Mouse (Mus musculus): ENCODE results near the gene 2810004N23Rik. TPM values are rescaled to one million over a fixed set of nuclear protein-coding genes. Genes with fewer than 3 reads are reported as not detected.

Gene 2810004N23Rik
- polyA plus RNA-seq, 1 experiment, result 5.4 TPM

DNA sequence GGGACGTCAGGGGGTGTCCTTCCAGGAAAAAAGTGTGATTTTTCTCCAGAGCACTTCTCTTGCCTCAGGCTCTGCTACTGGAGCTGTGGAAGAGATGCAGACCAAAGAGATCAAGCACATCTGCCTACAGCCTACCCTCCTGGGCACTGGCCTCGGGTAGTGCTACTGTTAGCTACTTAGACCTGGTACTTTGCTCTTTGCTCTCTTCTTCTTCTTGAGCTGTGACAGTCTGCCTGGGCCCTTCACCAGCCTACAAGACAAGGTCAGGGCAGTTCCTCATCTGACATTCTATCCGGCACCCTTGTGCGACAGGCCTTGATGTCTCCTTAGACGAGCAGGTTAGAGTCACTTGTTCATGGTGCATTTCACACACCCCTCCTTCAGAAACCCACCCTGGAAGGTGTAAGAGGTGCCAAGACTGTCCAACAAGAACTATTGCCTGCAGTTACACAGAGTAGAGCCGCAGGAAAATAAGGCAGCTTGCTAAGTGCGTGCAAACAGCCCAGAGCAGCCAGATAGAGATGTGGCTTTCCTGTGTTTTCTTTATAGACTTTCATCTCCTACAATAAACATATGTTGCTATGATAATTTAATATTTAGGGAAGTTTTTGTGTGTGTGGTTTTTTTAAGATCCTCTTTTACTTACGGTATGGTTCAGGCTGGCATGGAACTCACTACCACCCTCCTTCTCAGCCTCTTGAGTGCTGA is 67.0 kb downstream of the 2810004N23Rik start:
- TF ChIP-seq POLR2A (IDR thresholded peaks at IDR 0.05; ENCODE audit: low read depth, low read length) (no peak), CTCF (IDR thresholded peaks at IDR 0.05; ENCODE audit: extremely low read depth, insufficient read length, insufficient replicate concordance, low read depth, low read length) (no peak)
- Histone ChIP-seq H3K36me3 (ENCODE audit: control insufficient read depth, insufficient read depth, low read length) (no peaks in the 10 kb centered on the region), H3K4me3 (ENCODE audit: low read depth, low read length) (no peak overlapping the region), H3K4me1 (ENCODE audit: control insufficient read depth, insufficient read depth, insufficient read length, low read length) (peaks cover 12% of the 10 kb centered on the region), H3K27ac (ENCODE audit: insufficient read depth, low read depth, low read length) (no peak overlapping the region), H3K27me3 (ENCODE audit: control insufficient read depth, insufficient read depth, low read length) (peaks cover 33% of the 10 kb centered on the region)
- WGBS, result 66% methylated on average over 8 of the region's 8 CpGs

- Histone ChIP-seq H3K27me3 (ENCODE audit: control insufficient read depth, insufficient read depth, low read length) (peaks cover 37% of the 10 kb centered on the region), H3K4me1 (ENCODE audit: control insufficient read depth, insufficient read depth, insufficient read length, low read length) (peaks cover 12% of the 10 kb centered on the region), H3K27ac (ENCODE audit: insufficient read depth, low read depth, low read length) (no peak overlapping the region), H3K4me3 (ENCODE audit: low read depth, low read length) (peak overlapping the region; percentile 7; the same call in 1 of the 2 replicates), H3K36me3 (ENCODE audit: control insufficient read depth, insufficient read depth, low read length) (no peaks in the 10 kb centered on the region)
- 2% methylated on average over 25 of the region's 25 CpGs for WGBS
- TF ChIP-seq POLR2A (IDR thresholded peaks at IDR 0.05; ENCODE audit: low read depth, low read length) (no peak), CTCF (IDR thresholded peaks at IDR 0.05; ENCODE audit: extremely low read depth, insufficient read length, insufficient replicate concordance, low read depth, low read length) (no peak)
Measured at GRCm38 (mm10) chr8:124794486-124794780, 68.5 kb downstream of the 2810004N23Rik start.

- no peak overlapping the region for H3K27ac ChIP-seq (ENCODE audit: insufficient read depth, low read depth, low read length)
- 2% methylated on average over 81 of the region's 81 CpGs for WGBS
- H3K4me3 ChIP-seq (ENCODE audit: low read depth, low read length), result peak overlapping the region; percentile 7
- TF ChIP-seq CTCF (IDR thresholded peaks at IDR 0.05; ENCODE audit: extremely low read depth, insufficient read length, insufficient replicate concordance, low read depth, low read length) (no peak), POLR2A (IDR thresholded peaks at IDR 0.05; ENCODE audit: low read depth, low read length) (no peak)
- H3K36me3 ChIP-seq (ENCODE audit: control insufficient read depth, insufficient read depth, low read length), result no peaks in the 10 kb centered on the region
- H3K27me3 ChIP-seq (ENCODE audit: control insufficient read depth, insufficient read depth, low read length), result peaks cover 37% of the 10 kb centered on the region
- peaks cover 12% of the 10 kb centered on the region for H3K4me1 ChIP-seq (ENCODE audit: control insufficient read depth, insufficient read depth, insufficient read length, low read length)
Measured at GRCm38 (mm10) chr8:124793661-124794485, 69.0 kb downstream of the 2810004N23Rik start.

DNA sequence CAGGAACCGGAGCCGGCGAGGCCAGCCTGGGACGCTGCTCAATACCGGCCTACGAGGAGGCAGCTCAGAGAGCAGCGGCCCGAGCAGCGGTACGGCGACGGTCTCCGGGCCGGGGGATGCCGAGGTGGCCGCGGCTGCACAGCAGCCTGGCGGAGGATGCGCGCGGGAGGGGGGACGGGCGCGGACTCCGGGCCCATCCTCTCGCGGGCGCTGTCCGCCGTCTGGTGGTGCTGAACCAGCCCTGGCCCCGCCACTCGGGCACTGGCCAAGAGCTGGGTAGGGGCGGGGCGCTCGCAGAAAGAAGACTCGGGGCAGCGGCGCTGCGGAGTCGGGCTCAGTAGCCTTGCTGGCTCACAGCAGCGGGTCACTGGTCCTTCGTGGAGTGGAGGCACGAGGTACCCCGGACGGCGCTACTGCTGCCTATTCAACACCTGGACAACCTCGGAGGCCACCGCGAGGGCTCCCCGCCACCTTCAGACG is 69.7 kb downstream of the 2810004N23Rik start:
- H3K4me3 ChIP-seq (ENCODE audit: low read depth, low read length), result peak overlapping the region; percentile 54
- peaks cover 12% of the 10 kb centered on the region for H3K4me1 ChIP-seq (ENCODE audit: control insufficient read depth, insufficient read depth, insufficient read length, low read length)
- H3K27ac ChIP-seq (ENCODE audit: insufficient read depth, low read depth, low read length), result no peak overlapping the region
- H3K27me3 ChIP-seq (ENCODE audit: control insufficient read depth, insufficient read depth, low read length), result peaks cover 37% of the 10 kb centered on the region
- no peaks in the 10 kb centered on the region for H3K36me3 ChIP-seq (ENCODE audit: control insufficient read depth, insufficient read depth, low read length)
- no peak for TF ChIP-seq POLR2A (IDR thresholded peaks at IDR 0.05; ENCODE audit: low read depth, low read length)
- no peak for TF ChIP-seq CTCF (IDR thresholded peaks at IDR 0.05; ENCODE audit: extremely low read depth, insufficient read length, insufficient replicate concordance, low read depth, low read length)
- WGBS, result 1% methylated on average over 51 of the region's 51 CpGs

GRCm38 (mm10) chr8:124792708-124793107 is 70.2 kb downstream of the 2810004N23Rik start, which contains the start of gene Trim67:
Gene Trim67 (plus strand): TSS chr8:124793092.
- TF ChIP-seq POLR2A (IDR thresholded peaks at IDR 0.05; ENCODE audit: low read depth, low read length) (no peak), CTCF (IDR thresholded peaks at IDR 0.05; ENCODE audit: extremely low read depth, insufficient read length, insufficient replicate concordance, low read depth, low read length) (no peak)
- under 1% methylated on average over 39 of the region's 39 CpGs for WGBS
- no peak within 1 kb of the TSS for H3K27ac ChIP-seq (ENCODE audit: insufficient read depth, low read depth, low read length)
- no peaks in the 10 kb centered on the region for H3K36me3 ChIP-seq (ENCODE audit: control insufficient read depth, insufficient read depth, low read length)
- H3K4me3 ChIP-seq (ENCODE audit: low read depth, low read length), result peak within 1 kb of the TSS; percentile 54
- H3K4me1 ChIP-seq (ENCODE audit: control insufficient read depth, insufficient read depth, insufficient read length, low read length), result peaks cover 12% of the 10 kb centered on the region
- H3K27me3 ChIP-seq (ENCODE audit: control insufficient read depth, insufficient read depth, low read length), result peaks cover 37% of the 10 kb centered on the region

DNA sequence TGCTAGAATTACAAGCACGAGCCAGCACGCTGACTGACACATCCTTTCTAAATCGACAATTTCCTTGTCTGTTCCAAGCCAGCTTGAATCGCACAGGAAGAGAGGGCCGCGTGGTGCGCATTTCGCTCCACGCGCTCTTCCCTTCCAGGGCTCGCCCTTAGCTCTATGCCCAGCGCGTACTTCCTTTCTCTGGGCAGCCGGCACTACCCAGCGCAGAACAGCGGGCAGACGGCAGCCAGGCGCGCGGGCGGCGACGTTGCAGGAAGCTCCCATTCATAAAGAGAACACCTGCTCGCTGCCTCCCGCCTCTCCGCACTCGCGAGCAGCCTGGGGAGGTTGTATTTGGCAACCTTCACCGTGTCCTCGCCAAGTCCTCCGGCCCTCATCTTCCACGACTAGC is 70.7 kb downstream of the 2810004N23Rik start:
- no peak overlapping the region for H3K27ac ChIP-seq (ENCODE audit: insufficient read depth, low read depth, low read length)
- under 1% methylated on average over 32 of the region's 32 CpGs for WGBS
- H3K36me3 ChIP-seq (ENCODE audit: control insufficient read depth, insufficient read depth, low read length), result no peaks in the 10 kb centered on the region
- TF ChIP-seq CTCF (IDR thresholded peaks at IDR 0.05; ENCODE audit: extremely low read depth, insufficient read length, insufficient replicate concordance, low read depth, low read length) (no peak), POLR2A (IDR thresholded peaks at IDR 0.05; ENCODE audit: low read depth, low read length) (no peak)
- H3K27me3 ChIP-seq (ENCODE audit: control insufficient read depth, insufficient read depth, low read length), result peaks cover 37% of the 10 kb centered on the region
- peaks cover 12% of the 10 kb centered on the region for H3K4me1 ChIP-seq (ENCODE audit: control insufficient read depth, insufficient read depth, insufficient read length, low read length)
- peak overlapping the region; percentile 54; the same call in 1 of the 2 replicates for H3K4me3 ChIP-seq (ENCODE audit: low read depth, low read length)

DNA sequence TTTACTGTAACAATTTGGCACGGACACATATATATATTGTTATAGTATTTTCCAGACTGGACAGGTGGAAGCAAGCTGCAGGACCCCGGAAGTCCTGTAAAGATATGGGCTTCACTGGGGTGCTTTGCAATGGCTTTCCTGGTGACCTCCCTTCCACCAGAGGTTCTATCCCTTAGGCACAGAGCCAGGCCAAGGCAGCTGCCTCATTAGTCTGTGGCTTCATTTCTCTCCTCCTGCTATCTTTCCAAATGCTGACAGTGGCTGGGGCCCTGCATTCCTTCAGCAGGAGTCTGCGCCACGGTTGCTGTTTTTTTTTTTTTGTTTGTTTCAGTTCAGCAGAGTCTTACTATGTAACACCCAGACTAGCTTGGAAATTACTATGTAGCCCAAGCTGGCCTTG is 71.2 kb downstream of the 2810004N23Rik start:
- no peak for TF ChIP-seq CTCF (IDR thresholded peaks at IDR 0.05; ENCODE audit: extremely low read depth, insufficient read length, insufficient replicate concordance, low read depth, low read length)
- TF ChIP-seq POLR2A (IDR thresholded peaks at IDR 0.05; ENCODE audit: low read depth, low read length), result no peak
- no peak overlapping the region for H3K27ac ChIP-seq (ENCODE audit: insufficient read depth, low read depth, low read length)
- peaks cover 12% of the 10 kb centered on the region for H3K4me1 ChIP-seq (ENCODE audit: control insufficient read depth, insufficient read depth, insufficient read length, low read length)
- no peaks in the 10 kb centered on the region for H3K36me3 ChIP-seq (ENCODE audit: control insufficient read depth, insufficient read depth, low read length)
- no peak overlapping the region for H3K4me3 ChIP-seq (ENCODE audit: low read depth, low read length)
- peaks cover 37% of the 10 kb centered on the region for H3K27me3 ChIP-seq (ENCODE audit: control insufficient read depth, insufficient read depth, low read length)
- 46% methylated on average over 4 of the region's 4 CpGs for WGBS

Data from small intestine, adult 2 months (tissue).